Mouse (Mus musculus): ENCODE measurements around the gene Fam92b. TPM values are rescaled to one million over a fixed set of nuclear protein-coding genes. Genes with fewer than 3 reads are reported as not detected.

Fam92b gene
- total RNA-seq (2021): not detected
- long read RNA-seq, experiment 1: 0 reads
- long read RNA-seq, experiment 2: 0 reads

DNA sequence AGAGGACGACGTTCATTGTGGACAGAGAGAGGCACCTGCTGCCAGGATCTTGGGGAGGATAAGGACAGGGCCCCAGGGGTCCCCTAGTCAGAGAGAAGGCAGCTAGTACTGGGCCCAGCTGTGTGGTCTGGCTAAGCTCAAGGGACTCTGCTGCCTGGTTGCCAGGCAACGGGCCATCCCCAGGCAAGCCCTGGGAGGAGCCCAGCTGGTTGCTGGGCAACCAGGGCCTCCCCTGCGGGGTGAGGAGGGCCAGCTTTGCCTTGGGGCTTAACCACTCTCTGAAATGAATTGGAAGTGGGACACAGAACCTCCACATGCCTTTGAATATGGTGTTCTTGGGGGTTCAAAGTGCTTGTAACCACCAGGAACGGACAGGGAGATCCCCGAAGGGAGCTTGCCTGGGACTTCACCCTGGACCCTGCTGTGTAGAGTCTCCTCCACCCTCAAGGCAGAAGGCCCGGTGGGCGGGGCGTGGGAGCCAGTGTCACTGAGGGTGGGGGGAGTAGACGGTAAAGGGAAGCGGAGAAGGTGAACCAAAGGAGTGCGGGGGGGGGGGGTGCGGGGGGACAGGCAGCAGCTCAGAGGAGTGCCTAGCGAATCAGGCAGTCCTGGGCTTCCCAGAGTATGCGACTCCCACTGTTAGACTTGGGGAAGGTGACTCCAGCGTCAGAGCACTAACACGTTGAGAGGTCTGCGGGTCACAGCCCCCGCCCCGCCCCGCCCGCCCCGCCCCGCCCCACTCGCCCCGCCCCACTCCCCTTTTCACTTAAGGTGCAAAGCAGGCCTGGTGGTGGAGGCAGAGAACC lies at the start of gene Fam92b:
Fam92b (minus strand) TSS at position 149 of the 806 bp plus-strand sequence.
- intact Hi-C loops (cut with DNase I): loop anchor here (5.0 kb wide), 2 partner anchors 90 to 420 kb away; no protein-coding TSS in a partner anchor

DNA sequence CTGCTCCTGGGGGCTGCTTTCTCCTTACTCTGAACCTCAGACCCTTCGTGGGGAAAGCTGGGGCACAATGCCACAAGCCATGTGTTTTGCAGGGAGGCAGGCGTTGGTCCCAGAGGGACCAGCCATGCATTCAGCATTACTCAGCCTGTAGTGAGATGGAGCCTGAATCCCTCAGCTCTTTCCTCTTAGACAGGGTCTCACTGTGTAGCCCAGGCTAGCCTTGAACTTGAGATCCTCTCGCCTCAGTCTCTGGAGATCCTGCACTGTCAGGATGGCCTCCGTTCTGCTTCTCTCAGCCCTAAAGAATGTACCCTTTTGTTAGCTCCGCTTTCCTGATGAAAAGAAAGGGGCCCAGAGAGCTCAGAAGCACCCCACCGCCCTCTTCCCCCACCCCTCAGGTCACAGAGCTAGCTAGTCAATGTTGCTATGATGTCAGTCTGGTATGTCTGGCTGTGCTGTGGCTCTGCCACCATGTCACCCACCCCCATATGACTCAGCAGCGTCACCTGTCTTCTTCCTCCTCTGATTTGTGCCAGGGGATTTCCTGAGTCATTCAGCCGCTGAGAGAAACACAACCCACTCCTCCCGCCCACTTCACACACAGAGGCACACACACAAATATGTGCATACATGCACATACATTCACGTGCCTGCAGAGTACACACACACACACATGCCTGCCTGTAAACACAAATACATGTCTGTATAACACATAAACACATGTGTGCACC lies 48.3 kb upstream of the Fam92b start:
- peak overlapping the region; percentile 57 for H3K27ac ChIP-seq
- no peak for TF ChIP-seq CTCF (IDR thresholded peaks at IDR 0.05)
- DNase-seq: peak; percentile 28
- no peak overlapping the region for H3K4me3 ChIP-seq
- intact Hi-C loops (cut with DNase I): loop anchor here (5.0 kb wide), 1 partner anchor 38 kb away; no protein-coding TSS in a partner anchor

More for the DNA sequence above, at the start of gene Fam92b:
- no peak for TF ChIP-seq CTCF (IDR thresholded peaks at IDR 0.05)
- no peak within 1 kb of the TSS for H3K27ac ChIP-seq
- DNase-seq: peak; percentile 61
- no peak within 1 kb of the TSS for H3K4me3 ChIP-seq

DNA sequence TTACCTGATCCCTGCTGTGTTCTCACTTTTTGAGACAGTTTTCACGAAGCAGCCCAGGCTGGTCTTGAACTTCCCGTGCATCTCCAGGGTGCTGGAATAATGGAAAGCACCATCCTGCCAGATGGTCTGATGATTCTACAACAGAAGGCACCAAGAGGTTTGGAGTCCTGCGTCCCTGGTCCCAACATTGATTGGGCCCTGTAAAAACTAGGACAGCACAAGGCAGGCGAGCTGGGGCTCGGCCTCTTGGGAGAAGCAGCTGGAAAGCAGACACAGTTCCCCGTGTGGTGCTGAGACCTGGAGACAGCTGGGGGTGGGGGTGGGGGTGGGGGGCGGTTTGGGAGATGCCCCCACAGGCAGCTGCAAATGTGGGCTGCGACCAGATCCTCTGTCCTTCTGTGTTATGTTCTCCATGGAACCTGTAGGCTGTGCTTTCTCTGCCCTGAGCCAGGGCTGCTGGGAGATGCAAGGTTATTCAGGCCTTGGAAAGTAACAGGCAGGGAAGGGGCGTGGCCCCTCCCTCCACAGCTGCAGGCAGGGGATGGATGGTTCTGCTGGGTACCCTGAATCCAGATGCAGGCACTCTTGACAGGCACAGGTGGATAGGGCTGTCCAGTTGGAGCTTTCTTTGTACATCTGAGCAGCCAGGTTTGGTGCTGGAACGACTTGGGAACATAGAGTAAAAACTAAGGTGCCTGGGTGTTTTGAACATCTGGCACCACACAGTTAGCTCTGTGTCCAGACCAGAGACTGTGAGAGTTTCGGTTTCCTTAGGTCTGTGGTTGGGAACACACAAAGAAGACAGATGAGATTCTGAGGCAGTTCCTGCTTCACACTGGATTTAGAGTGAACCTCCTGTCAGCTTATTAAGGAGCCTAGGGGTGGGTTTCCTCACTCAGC lies 47.5 kb upstream of the Fam92b start:
- TF ChIP-seq CTCF (IDR thresholded peaks at IDR 0.05): no peak
- Histone ChIP-seq H3K27ac (peak overlapping the region; percentile 57), H3K4me3 (no peak overlapping the region)
- intact Hi-C loops (cut with DNase I): loop anchor here (5.0 kb wide), 1 partner anchor 37 kb away; no protein-coding TSS in a partner anchor
- no peak for DNase-seq

DNA sequence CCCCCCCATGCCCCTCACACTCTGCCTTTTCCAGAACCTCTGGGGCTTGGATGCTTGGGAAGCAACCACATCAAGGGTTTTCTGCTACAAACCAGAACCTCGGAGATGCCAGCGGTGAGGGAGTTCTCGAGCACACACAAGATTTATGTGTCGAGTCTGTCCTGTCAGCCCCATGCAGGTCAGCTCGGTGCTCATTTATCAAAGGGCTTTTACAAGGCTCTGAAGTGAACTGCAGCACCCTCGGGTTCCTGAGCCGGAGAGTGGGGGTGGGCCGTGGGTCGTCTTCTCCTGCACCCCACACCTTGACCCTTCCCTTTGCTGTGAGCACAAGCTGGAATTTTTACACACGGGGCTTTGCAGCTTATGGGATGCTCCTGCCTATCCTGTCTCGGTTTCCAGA lies 45.3 kb upstream of the Fam92b start:
- no peak overlapping the region for H3K4me3 ChIP-seq
- DNase-seq: no peak
- intact Hi-C loops (cut with DNase I): no loop called here
- TF ChIP-seq CTCF (IDR thresholded peaks at IDR 0.05): no peak
- H3K27ac ChIP-seq: no peak overlapping the region

DNA sequence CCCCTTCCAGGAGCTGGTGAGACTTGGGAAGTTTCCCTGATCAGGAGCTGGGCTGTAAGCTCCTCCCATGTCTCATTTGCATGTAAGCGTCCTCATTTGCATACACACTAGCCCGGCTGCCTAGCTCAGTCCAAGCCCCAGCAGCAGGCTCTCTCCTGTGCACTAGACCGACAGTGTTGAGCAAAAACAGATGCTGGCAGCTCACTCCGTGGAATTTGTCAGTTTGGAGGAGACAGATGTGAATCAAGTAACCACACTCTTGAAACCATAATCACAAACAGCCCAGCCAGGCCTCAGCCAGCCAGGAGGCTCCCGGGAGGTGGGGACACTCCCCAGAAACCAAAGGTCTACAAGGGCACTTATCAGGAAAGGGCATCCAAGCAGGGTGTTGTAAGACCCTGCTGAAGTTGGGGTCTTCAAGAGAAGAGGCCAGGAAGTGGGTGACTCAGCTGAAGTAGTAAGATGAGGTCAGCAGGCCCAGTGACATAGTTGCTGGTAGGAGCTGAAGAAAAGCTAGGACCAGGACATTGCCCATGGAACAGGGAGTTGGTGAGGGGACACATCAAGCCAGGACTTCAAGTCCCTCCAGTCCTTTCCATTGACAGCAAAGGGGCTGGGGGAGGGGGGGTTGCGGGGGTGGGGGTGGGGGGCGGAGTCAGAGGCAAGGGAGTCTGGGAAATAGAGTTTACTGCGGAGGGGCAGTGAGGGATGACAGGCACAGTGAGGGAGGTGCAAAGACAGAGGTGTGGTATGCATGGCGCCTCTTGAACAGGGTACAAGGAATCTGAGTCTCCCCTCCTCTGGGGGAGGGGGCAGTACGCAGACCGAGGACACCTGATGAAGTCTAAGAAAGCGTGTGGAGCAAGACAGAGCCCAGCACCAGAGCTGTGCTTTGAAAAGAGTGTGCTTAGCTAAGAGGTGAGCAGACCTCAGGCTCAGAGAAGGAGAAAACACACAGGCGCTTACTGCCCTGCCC lies 39.9 kb upstream of the Fam92b start:
- peak overlapping the region; percentile 72 for H3K27ac ChIP-seq
- intact Hi-C loops (cut with DNase I): loop anchor here (10.0 kb wide), 1 partner anchor 48 kb away; no protein-coding TSS in a partner anchor

DNA sequence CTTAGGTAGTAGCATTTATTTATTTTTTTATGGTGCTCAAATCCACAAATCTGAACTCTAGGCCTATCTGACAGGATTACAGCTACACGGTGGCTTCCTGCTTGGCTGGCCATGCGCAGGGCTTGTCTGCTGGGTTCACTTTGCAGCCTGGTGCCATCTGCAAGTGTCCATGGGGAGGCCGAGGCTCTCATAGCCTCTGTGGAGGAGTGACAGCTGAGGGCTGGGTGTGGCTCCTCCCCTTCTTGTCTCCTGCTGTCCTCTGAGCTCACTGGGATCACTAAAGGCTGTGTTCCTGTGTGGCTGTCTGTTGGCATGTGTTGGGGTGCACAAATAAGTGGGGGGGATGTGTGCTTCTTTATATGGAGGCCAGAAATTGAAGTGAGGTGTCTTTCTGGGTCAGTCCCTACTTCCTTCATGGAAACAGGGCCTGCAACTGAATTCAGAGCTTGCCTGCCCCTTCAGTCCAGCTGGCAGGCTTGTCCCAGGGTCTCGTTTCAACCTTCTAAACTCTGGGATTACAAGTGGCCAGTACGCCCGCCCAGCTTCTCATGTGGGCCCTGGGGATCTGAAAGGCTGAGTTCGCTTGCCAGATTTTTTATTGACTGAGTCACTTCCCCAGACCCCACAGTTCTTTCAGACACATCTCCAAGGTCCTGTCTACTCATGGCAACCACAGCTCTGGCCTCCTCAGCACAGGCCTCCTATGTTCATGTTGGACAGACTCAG lies 38.3 kb upstream of the Fam92b start:
- H3K27ac ChIP-seq: peak overlapping the region; percentile 78
- no peak overlapping the region for H3K4me3 ChIP-seq
- intact Hi-C loops (cut with DNase I): loop anchor here (10.0 kb wide), 1 partner anchor 49 kb away; no protein-coding TSS in a partner anchor
- no peak for TF ChIP-seq CTCF (IDR thresholded peaks at IDR 0.05)
- peak; percentile 82 for DNase-seq

More for the DNA sequence above, 39.9 kb upstream of the Fam92b start:
- TF ChIP-seq CTCF (IDR thresholded peaks at IDR 0.05): no peak
- DNase-seq: peak; percentile 70
- H3K4me3 ChIP-seq: no peak overlapping the region

DNA sequence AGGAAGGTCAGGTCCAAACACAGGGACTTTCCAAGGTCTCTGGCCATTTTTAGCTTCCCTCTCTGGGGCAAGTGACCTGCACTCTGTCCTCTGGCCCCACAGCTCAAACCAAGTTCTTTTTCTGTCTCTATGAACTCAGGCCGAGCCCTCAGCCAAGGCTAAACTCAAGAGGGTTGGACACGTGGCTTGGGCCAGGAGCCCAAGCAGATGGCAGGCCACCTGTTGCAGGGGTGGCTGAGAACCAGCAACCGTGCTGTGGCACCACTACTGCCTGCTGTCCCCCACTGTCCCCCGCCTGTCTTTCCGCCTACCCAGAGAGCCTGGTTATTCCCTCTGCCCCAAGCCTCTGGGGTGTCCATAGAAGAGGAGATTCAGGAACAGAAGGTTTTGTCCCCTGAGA lies 36.7 kb upstream of the Fam92b start:
- no peak for TF ChIP-seq CTCF (IDR thresholded peaks at IDR 0.05)
- intact Hi-C loops (cut with DNase I): loop anchor here (1.0 to 10.0 kb wide), 2 partner anchors 14 to 51 kb away; partner anchors contain the start of gene Gse1
- Histone ChIP-seq H3K27ac (peak overlapping the region; percentile 75), H3K4me3 (no peak overlapping the region)
- peak; percentile 93 for DNase-seq

DNA sequence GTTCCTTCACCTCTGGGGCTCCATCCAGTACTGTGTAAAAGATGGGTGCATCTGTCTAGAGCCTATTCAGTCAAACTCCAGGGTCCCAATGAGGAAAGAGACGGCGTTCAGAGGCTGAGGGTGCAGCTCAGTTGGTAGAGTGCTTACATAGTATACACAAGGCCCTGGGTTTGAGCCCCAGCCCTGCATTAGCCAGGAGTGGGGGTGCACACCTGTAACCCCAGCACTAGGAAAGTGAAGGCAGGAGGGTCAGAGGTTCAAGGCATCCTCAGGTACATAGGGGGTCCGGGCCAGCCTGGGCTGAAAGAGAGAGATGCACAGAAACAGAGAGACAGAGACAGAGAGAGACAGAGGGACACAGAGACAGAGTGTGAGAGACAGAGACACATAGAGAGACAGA lies 36.0 kb upstream of the Fam92b start:
- intact Hi-C loops (cut with DNase I): loop anchor here (10.0 kb wide), 1 partner anchor 52 kb away; no protein-coding TSS in a partner anchor
- H3K27ac ChIP-seq: peak overlapping the region; percentile 75
- DNase-seq: no peak
- H3K4me3 ChIP-seq: no peak overlapping the region
- TF ChIP-seq CTCF (IDR thresholded peaks at IDR 0.05): no peak

DNA sequence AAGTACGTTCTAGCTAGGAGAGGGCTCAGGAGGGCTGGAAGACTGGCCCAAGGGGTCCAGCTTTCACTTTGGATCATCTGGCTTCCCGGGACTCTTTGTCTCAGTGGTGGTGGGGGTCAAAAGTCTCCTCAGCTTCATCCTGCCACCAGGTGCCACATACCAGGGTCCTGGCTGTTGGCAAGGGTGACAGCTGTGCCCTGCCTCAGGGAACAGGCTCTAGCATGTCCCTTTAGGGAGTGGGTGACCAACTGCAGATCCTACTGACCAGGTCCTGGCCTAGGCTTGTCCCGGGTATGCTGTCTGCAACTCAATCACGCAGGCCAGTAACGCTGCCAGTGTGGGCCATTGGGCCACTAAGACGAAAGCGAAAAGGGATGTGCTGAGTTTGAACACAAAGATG lies 35.3 kb upstream of the Fam92b start:
- Histone ChIP-seq H3K27ac (peak overlapping the region; percentile 75), H3K4me3 (no peak overlapping the region)
- no peak for DNase-seq
- intact Hi-C loops (cut with DNase I): loop anchor here (10.0 kb wide), 1 partner anchor 52 kb away; no protein-coding TSS in a partner anchor
- TF ChIP-seq CTCF (IDR thresholded peaks at IDR 0.05): no peak

DNA sequence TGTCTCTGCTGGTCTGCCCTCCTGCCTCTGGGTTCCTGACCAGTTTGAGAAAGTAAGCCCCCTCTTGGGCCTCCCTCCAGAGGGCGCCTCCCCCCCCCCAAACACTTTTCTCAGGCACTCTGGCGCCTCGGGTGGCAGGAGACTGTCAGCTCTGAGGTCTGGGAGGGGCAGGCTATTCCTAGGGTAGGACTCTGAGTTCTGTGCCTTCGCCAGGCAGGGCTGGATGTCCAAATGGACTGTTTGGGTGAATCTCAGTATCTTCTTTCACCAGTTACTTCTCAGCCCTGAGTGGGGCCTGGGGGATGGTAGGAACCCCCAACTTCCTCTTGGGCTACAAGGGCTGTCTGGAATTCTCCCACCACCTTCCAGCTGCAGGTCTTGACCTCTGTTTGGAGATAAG lies 34.1 kb upstream of the Fam92b start:
- H3K4me3 ChIP-seq: no peak overlapping the region
- TF ChIP-seq CTCF (IDR thresholded peaks at IDR 0.05): peak; percentile 45
- peak overlapping the region; percentile 80 for H3K27ac ChIP-seq
- DNase-seq: peak; percentile 86
- intact Hi-C loops (cut with DNase I): loop anchor here (2.0 to 10.0 kb wide), 2 partner anchors 31 to 53 kb away; no protein-coding TSS in a partner anchor
